Mouse (Mus musculus) CH12.LX (cell line): ENCODE results near the gene Snx13. TPM values are rescaled to one million over a fixed set of nuclear protein-coding genes. Genes with fewer than 3 reads are reported as not detected.

Source experiments
- DNase-seq: peaks from one replicate; pipeline ENCODE4 v3.0.0-alpha.2; 2013; ENCODE audit errors: extremely low read depth
- H3K27ac ChIP-seq: 2 replicates; pipeline ENCODE4 v1.5.1; 2012; ENCODE audit warnings: low read depth, mild to moderate bottlenecking, control low read depth, moderate library complexity; ENCODE audit not compliant: insufficient read depth
- H3K27me3 ChIP-seq: replicated peaks from 2 replicates; pipeline ENCODE3; 2012; ENCODE audit warnings: inconsistent platforms
- H3K36me3 ChIP-seq, 2 experiments: replicated peaks in 1 of 2; 2 replicates each; pipeline versions ENCODE3 to v1.6.1; 2012; ENCODE audit warnings: inconsistent platforms in 1 of 2, low read length in 1 of 2, mild to moderate bottlenecking in 1 of 2, mixed read lengths in 1 of 2, moderate library complexity in 1 of 2; ENCODE audit not compliant: control insufficient read depth in 1 of 2, insufficient read depth in 1 of 2
- H3K4me1 ChIP-seq, 2 experiments: 2 replicates each; pipeline ENCODE4 v1.6.1; 2012; ENCODE audit warnings: inconsistent platforms in 1 of 2, moderate library complexity in 1 of 2; ENCODE audit not compliant: insufficient read depth in 2 of 2, control insufficient read depth in 1 of 2
- H3K4me2 ChIP-seq: 2 replicates; pipeline ENCODE4 v1.6.1; 2012; ENCODE audit warnings: low read depth, mild to moderate bottlenecking, control low read depth; ENCODE audit not compliant: poor library complexity, insufficient read depth, severe bottlenecking
- H3K4me3 ChIP-seq, 3 experiments: fragments of 150-350 bp in 1 of 3; sonication (generic) in 1 of 3; replicated peaks in 1 of 3; 2 replicates each; pipeline versions ENCODE3 to v1.5.1; 2011 to 2012; ENCODE audit warnings: low read depth in 2 of 3, low read length in 2 of 3, mild to moderate bottlenecking in 2 of 3, moderate library complexity in 2 of 3, control low read depth in 1 of 3, improper control_type of control experiment in 1 of 3, inconsistent platforms in 1 of 3, mixed read lengths in 1 of 3; ENCODE audit not compliant: poor library complexity in 1 of 3
- H3K79me2 ChIP-seq: replicated peaks from 2 replicates; pipeline ENCODE4 v1.6.1; 2012; ENCODE audit warnings: mild to moderate bottlenecking, moderate library complexity; ENCODE audit not compliant: control insufficient read depth, poor library complexity, insufficient read depth, severe bottlenecking; ENCODE audit errors: extremely low read depth
- H3K9ac ChIP-seq: 2 replicates; pipeline ENCODE4 v1.6.1; 2012; ENCODE audit warnings: low read depth, mild to moderate bottlenecking, control low read depth, moderate library complexity; ENCODE audit not compliant: insufficient read depth
- H3K9me3 ChIP-seq: replicated peaks from 2 replicates; pipeline ENCODE3; 2012; ENCODE audit warnings: low read length, inconsistent platforms, mixed read lengths
- BHLHE40 ChIP-seq: IDR thresholded peaks from 2 replicates; pipeline ENCODE4 v1.6.1; 2011; ENCODE audit warnings: mild to moderate bottlenecking, low read depth, low read length, improper control_type of control experiment
- CHD1 ChIP-seq: IDR thresholded peaks from 2 replicates; pipeline ENCODE4 v1.6.1; 2012; ENCODE audit warnings: low read depth, low read length, improper control_type of control experiment, inconsistent platforms
- E2F4 ChIP-seq: IDR thresholded peaks from 2 replicates; pipeline ENCODE4 v1.6.1; 2011; ENCODE audit warnings: low read depth, low read length, improper control_type of control experiment; ENCODE audit not compliant: insufficient replicate concordance
- ELF1 ChIP-seq: IDR thresholded peaks from 2 replicates; pipeline ENCODE4 v1.6.1; 2014; ENCODE audit warnings: low read depth, mild to moderate bottlenecking, inconsistent platforms, low read length, improper control_type of control experiment
- ETS1 ChIP-seq: conservative IDR thresholded peaks from 2 replicates; pipeline ENCODE4 v1.6.1; 2012; ENCODE audit warnings: low read depth, mild to moderate bottlenecking, inconsistent platforms, low read length, improper control_type of control experiment, moderate library complexity
- HCFC1 ChIP-seq: IDR thresholded peaks from 2 replicates; pipeline ENCODE4 v1.6.1; 2012; ENCODE audit warnings: low read depth, mild to moderate bottlenecking, inconsistent platforms, low read length, improper control_type of control experiment
- JUN ChIP-seq: IDR thresholded peaks from 2 replicates; pipeline ENCODE4 v1.6.1; 2011; ENCODE audit warnings: low read depth, mild to moderate bottlenecking, low read length, improper control_type of control experiment, moderate library complexity; ENCODE audit not compliant: insufficient read depth
- JUND ChIP-seq: conservative IDR thresholded peaks from 2 replicates; pipeline ENCODE4 v1.6.1; 2011; ENCODE audit warnings: low read depth, low read length, improper control_type of control experiment
- KAT2A ChIP-seq: IDR thresholded peaks from 2 replicates; pipeline ENCODE4 v1.6.1; 2012; ENCODE audit warnings: low read length, improper control_type of control experiment, inconsistent platforms; ENCODE audit not compliant: insufficient replicate concordance
- MAX ChIP-seq: IDR thresholded peaks from 2 replicates; pipeline ENCODE4 v1.6.1; 2011; ENCODE audit warnings: low read length, improper control_type of control experiment
- MEF2A ChIP-seq: IDR thresholded peaks from 2 replicates; pipeline ENCODE4 v1.6.1; 2014; ENCODE audit warnings: low read depth, mild to moderate bottlenecking, inconsistent platforms, low read length, improper control_type of control experiment, borderline replicate concordance
- RAD21 ChIP-seq: IDR thresholded peaks from 2 replicates; pipeline ENCODE4 v1.6.1; 2011; ENCODE audit warnings: low read depth, mild to moderate bottlenecking, low read length, improper control_type of control experiment, moderate library complexity
- RCOR1 ChIP-seq: conservative IDR thresholded peaks from 2 replicates; pipeline ENCODE4 v1.6.1; 2012; ENCODE audit warnings: low read depth, mild to moderate bottlenecking, inconsistent platforms, low read length, improper control_type of control experiment
- SMC3 ChIP-seq: IDR thresholded peaks from 2 replicates; pipeline ENCODE4 v1.6.1; 2011; ENCODE audit warnings: low read depth, low read length, improper control_type of control experiment
- TCF12 ChIP-seq: IDR thresholded peaks from 2 replicates; pipeline ENCODE4 v1.6.1; 2014; ENCODE audit warnings: low read depth, mild to moderate bottlenecking, inconsistent platforms, low read length, improper control_type of control experiment
- UBTF ChIP-seq: IDR thresholded peaks from 2 replicates; pipeline ENCODE4 v1.6.1; 2012; ENCODE audit warnings: low read depth, mild to moderate bottlenecking, inconsistent platforms, low read length, improper control_type of control experiment, moderate library complexity
- USF1 ChIP-seq: IDR thresholded peaks from 2 replicates; pipeline ENCODE4 v1.6.1; 2014; ENCODE audit warnings: low read depth, mild to moderate bottlenecking, inconsistent platforms, low read length, improper control_type of control experiment
- ZC3H11A ChIP-seq: IDR thresholded peaks from 2 replicates; pipeline ENCODE4 v1.6.1; 2012; ENCODE audit warnings: low read depth, mild to moderate bottlenecking, inconsistent platforms, low read length, improper control_type of control experiment
- ZMIZ1 ChIP-seq: IDR thresholded peaks from 2 replicates; pipeline ENCODE4 v1.6.1; 2012; ENCODE audit warnings: low read depth, mild to moderate bottlenecking, inconsistent platforms, low read length, improper control_type of control experiment
- dilution Hi-C: fragments of 300-500 bp; cut with MboI; formaldehyde crosslinking; loops from 2 replicates; pipeline ENCODE4 v1.14.3; 2020; ENCODE audit warnings: low sequenced_read_pairs; ENCODE audit not compliant: extremely low pct_unique_long_range_greater_than_20kb, extremely low pct_ligation_motif_present
- in situ Hi-C: fragments of 300-500 bp; cut with MboI; formaldehyde crosslinking; loops from 3 replicates; pipeline ENCODE4 v1.14.3; 2019; ENCODE audit warnings: low sequenced_read_pairs, low pct_ligation_motif_present, low pct_unique_long_range_greater_than_20kb, mixed read lengths
- polyA plus RNA-seq: library from polyadenylated mRNA; unstranded; fragments of >175 nt; gene quantifications from 2 replicates; pipeline ENCODE4 v1.2.1, GENCODE M21; 2012; ENCODE audit warnings: low read depth; ENCODE audit not compliant: insufficient read length
- total RNA-seq, 2 experiments: library from RNA; depleted of rRNA; stranded (reverse); fragments of 300-350 nt in 1 of 2; fragments of >200 nt in 1 of 2; gene quantifications; 2 replicates each; pipeline ENCODE4 v1.2.3; 2012 to 2014

Snx13 gene
- total and polyA plus RNA-seq, 3 experiments: 7.0 to 12.2 (median 11.4) TPM

DNA sequence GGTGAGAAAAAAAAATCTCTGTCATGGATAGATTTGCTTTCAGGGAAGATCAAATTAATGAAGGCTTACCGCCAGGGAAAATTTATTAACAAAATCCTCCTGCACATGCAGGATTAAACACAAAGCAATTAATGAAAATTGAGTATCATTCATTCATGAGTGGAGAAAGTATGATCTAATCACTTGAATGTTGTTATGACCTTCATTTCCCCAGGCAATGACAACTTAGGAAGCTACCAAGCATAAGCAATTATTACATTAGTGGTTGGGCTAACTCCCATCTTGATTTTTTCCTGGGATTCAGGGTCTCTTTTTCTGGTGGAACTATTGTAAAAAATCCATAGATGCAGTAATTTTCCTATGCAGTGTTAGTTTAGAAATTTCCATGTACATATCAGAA lies 39.1 kb upstream of the Snx13 start:
- H3K4me2 ChIP-seq: no peak overlapping the region
- in situ Hi-C loops (loop anchor here (25.0 kb wide), 1 partner anchor 346 kb away; no protein-coding TSS in a partner anchor), dilution Hi-C loops (no loop called here)
- H3K27ac ChIP-seq: no peak overlapping the region
- peaks cover 0 to 6% of the 10 kb centered on the region in 2 experiments; a peak in 1 of 4 replicates for H3K4me1 ChIP-seq
- DNase-seq: no peak
- H3K79me2 ChIP-seq: no peaks in the 10 kb centered on the region
- H3K4me3 ChIP-seq: no peak overlapping the region
- TF ChIP-seq E2F4 (no peak), TCF12 (no peak), CHD1 (no peak), ETS1 (no peak), BHLHE40 (no peak), MAX (no peak), KAT2A (no peak)
- H3K27me3 ChIP-seq: no peaks in the 10 kb centered on the region
- H3K36me3 ChIP-seq: no peaks in the 10 kb centered on the region
- H3K9ac ChIP-seq: no peak overlapping the region
- no peaks in the 10 kb centered on the region for H3K9me3 ChIP-seq

DNA sequence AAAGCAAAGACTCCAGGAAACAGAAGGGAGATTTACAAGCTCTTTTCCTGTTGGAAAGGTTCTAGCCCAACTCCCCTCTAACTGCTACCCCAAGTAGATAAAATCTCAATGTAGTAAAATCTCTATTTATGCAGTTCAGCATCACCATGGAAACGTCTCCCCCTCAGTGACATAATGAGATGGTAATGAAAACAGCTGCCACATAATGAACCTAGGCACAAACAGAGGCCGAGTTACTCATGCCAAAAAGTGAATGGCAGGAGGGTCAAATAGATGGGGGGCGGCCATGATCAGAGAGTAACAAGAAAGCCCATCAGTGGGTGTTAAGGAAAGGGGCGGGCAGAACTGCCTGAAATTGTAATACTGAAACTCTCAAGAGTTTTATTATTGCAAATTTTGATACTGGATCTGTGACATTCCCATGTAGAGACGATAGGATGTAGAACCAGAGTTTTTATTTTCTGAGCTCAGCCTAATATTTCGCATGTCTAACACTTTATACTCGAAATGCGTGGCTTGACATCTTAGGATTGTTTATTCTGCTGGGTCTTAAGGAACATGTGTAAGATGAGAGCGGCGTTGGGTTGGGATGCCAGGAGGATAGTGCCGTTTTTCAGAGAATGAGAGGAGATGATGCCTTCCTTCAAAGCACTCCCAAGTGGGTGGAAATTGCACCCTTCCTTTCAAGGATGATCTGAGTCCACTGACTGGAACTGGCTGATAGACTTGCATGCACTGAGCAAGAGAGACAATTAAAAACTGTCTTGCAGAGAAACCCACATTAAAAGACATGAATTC lies 38.4 kb upstream of the Snx13 start:
- Histone ChIP-seq H3K4me1 (peaks cover 0 to 6% of the 10 kb centered on the region in 2 experiments; a peak in 1 of 4 replicates), H3K27ac (no peak overlapping the region), H3K27me3 (no peaks in the 10 kb centered on the region), H3K79me2 (no peaks in the 10 kb centered on the region), H3K4me3 (no peak overlapping the region), H3K4me2 (no peak overlapping the region), H3K36me3 (no peaks in the 10 kb centered on the region), H3K9me3 (no peaks in the 10 kb centered on the region), H3K9ac (no peak overlapping the region)
- no peak for DNase-seq
- in situ Hi-C loops (loop anchor here (25.0 kb wide), 1 partner anchor 346 kb away; no protein-coding TSS in a partner anchor), dilution Hi-C loops (no loop called here)
- TF ChIP-seq TCF12 (no peak), JUND (no peak), JUN (no peak), MEF2A (no peak), UBTF (no peak), USF1 (no peak), RCOR1 (no peak), SMC3 (no peak), E2F4 (no peak), KAT2A (no peak), ZC3H11A (no peak), ELF1 (no peak), ZMIZ1 (no peak), RAD21 (no peak), HCFC1 (no peak)
